9 mouse cellular contexts compared by ENCODE assay signal in the genomic region with DNA sequence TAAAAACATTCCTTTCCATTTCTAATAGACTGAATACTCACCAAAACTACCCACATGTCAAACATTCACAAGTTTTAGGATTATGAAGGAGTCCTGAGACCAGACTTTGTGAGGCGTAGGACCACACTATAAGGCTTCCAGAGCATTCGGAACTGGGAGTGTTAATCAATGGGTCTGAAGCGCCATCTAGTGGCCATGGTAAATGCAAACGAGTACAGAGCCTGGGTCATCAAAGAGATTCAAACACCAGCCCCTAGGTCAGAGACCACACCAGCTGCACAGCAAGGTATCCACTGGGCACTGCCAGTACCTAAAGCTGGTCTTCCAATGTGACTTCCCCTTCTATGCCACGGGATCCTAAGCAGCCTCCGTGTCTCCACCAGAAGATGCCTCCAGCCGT. TPM values are rescaled to one million over a fixed set of nuclear protein-coding genes. Genes with fewer than 3 reads are reported as not detected.
DNase-seq lines count a peak whose midpoint lies in the region; ATAC-seq and TF ChIP-seq lines count a peak whose summit lies in the region.
"Had no signal": no experiment of that assay in that cellular context is flagged by ENCODE, and none has a peak within 500 bp of the region (broad histone marks: within the 10 kb centered on the region; RNA-seq: fewer than 3 reads in every experiment).

No protein-coding gene starts in this region.

- H3K36me3 ChIP-seq in liver, embryonic 14.5 days (replicated peaks; ENCODE audit: control insufficient read depth, insufficient read depth, low read depth), result no peaks in the 10 kb centered on the region

- no peak overlapping the region for H3K4me2 ChIP-seq in liver, embryonic 14.5 days (ENCODE audit: low read depth)

- no peak overlapping the region for H3K9ac ChIP-seq in liver, embryonic 14.5 days (replicated peaks)

- no peak overlapping the region for H3K27ac ChIP-seq in liver, embryonic 14.5 days

- H3K4me1 ChIP-seq in liver, embryonic 14.5 days (replicated peaks; ENCODE audit: control insufficient read depth in 2 of 2, insufficient read depth in 2 of 2, low read length in 1 of 2), result no peaks in the 10 kb centered on the region

- no peaks in the 10 kb centered on the region for H3K27me3 ChIP-seq in liver, embryonic 14.5 days (ENCODE audit: control insufficient read depth, insufficient read depth, low read length)

- H3K4me3 ChIP-seq in liver, embryonic 14.5 days (ENCODE audit: insufficient read depth in 1 of 2, low read depth in 2 of 2, low read length in 2 of 2), result no peak overlapping the region

- TF ChIP-seq EP300 in liver, embryonic 14.5 days (IDR thresholded peaks at IDR 0.05; ENCODE audit: low read depth), result no peak

- peak; percentile 89 for TF ChIP-seq CTCF in liver, embryonic 14.5 days (IDR thresholded peaks at IDR 0.05; ENCODE audit: low read depth)

- DNase-seq in CD4-positive helper T cell, adult 2 months (ENCODE audit: low read depth, low spot score), result peak; percentile 59
- peak; percentile 84 for DNase-seq in ZHBTc4 (ENCODE audit: low read depth, low spot score)
- peak; percentile 68 to 83 for DNase-seq in cerebellum, postnatal 36 days
- DNase-seq in gastrocnemius, postnatal 10 days, result peak; percentile 76
- DNase-seq in kidney, postnatal 10 days, result peak; percentile 84
- peak; percentile 44 to 55 (median 45) for DNase-seq in liver, embryonic 14.5 days (ENCODE audit: low read depth in 3 of 3, low spot score in 3 of 3)
- peak; percentile 91 for DNase-seq in retina, postnatal 1 day
- DNase-seq in urinary bladder, postnatal 25 days (ENCODE audit: low spot score), result peak; percentile 67

- 13% methylated on average over 7 of the region's 7 CpGs for WGBS in liver, embryonic 14.5 days (ENCODE audit: insufficient replicate concordance)

- ATAC-seq in liver, embryonic 14.5 days (ENCODE audit: insufficient read depth), result no peak

- H3K9me3 ChIP-seq in liver, embryonic 14.5 days (ENCODE audit: control insufficient read depth, low read length), result no peaks in the 10 kb centered on the region

RNA-seq across cellular contexts. Expression of a gene that starts 18.5 kb away (rescaled TPM):
- not detected for total RNA-seq in gastrocnemius, postnatal 10 days (2021)
- 0.60 TPM in 1 of 2 replicates, not detected in the other for polyA plus RNA-seq in liver, embryonic 14.5 days (2012; rRNA removed)
- not detected in 2 replicates for polyA plus RNA-seq in liver, embryonic 14.5 days (2014; fragmentation: Nextera tagmentation; extraction: Ambion mirVana)
- polyA plus RNA-seq: gonadal fat pad, adult 2 months had no signal

RNA-seq across cellular contexts. Expression of a gene that starts 28.8 kb away (rescaled TPM):
- 1 to 10 TPM; 3.2 to 4.3 TPM for total RNA-seq in gastrocnemius, postnatal 10 days (2021)
- 14.4 and 19.6 TPM in 2 replicates for polyA plus RNA-seq in liver, embryonic 14.5 days (2012; rRNA removed)
- 12.4 and 15.5 TPM in 2 replicates for polyA plus RNA-seq in liver, embryonic 14.5 days (2014; fragmentation: Nextera tagmentation; extraction: Ambion mirVana)

RNA-seq across cellular contexts. Expression of a gene that starts 29.0 kb away (rescaled TPM):
- 1 to 10 TPM; 3.8 to 5.6 TPM for total RNA-seq in gastrocnemius, postnatal 10 days (2021)
- polyA plus RNA-seq in liver, embryonic 14.5 days (2012; rRNA removed), result 9.5 and 11.1 TPM in 2 replicates
- 5.9 and 6.1 TPM in 2 replicates for polyA plus RNA-seq in liver, embryonic 14.5 days (2014; fragmentation: Nextera tagmentation; extraction: Ambion mirVana)

RNA-seq across cellular contexts. Expression of a gene that starts 37.4 kb away (rescaled TPM):
- not detected for total RNA-seq in gastrocnemius, postnatal 10 days (2021)
- not detected in 2 replicates for polyA plus RNA-seq in liver, embryonic 14.5 days (2012; rRNA removed)
- polyA plus RNA-seq in liver, embryonic 14.5 days (2014; fragmentation: Nextera tagmentation; extraction: Ambion mirVana), result not detected in 2 replicates

RNA-seq across cellular contexts. Expression of a gene that starts 55.7 kb away (rescaled TPM):
- under 1 TPM; 0.65 to 0.80 TPM for total RNA-seq in gastrocnemius, postnatal 10 days (2021)
- polyA plus RNA-seq in liver, embryonic 14.5 days (2012; rRNA removed), result 0.66 and 0.69 TPM in 2 replicates
- polyA plus RNA-seq in liver, embryonic 14.5 days (2014; fragmentation: Nextera tagmentation; extraction: Ambion mirVana), result 0.91 and 1.0 TPM in 2 replicates
